Mouse (Mus musculus) frontal cortex, postnatal 10 days (tissue): ENCODE results near the gene B3gnt9.
"Not testable (repeated sequence)": the region's sequence is repeated elsewhere in the genome, so short reads cannot be mapped to it uniquely, and the experiment has no call there.

ENCODE experiments used
- DNase-seq, 2 experiments: peaks; one replicate each; pipeline ENCODE4 v3.0.0; 2022; ENCODE audit warnings: low spot score in 2 of 2, mixed read lengths in 1 of 2

Gene B3gnt9

DNA sequence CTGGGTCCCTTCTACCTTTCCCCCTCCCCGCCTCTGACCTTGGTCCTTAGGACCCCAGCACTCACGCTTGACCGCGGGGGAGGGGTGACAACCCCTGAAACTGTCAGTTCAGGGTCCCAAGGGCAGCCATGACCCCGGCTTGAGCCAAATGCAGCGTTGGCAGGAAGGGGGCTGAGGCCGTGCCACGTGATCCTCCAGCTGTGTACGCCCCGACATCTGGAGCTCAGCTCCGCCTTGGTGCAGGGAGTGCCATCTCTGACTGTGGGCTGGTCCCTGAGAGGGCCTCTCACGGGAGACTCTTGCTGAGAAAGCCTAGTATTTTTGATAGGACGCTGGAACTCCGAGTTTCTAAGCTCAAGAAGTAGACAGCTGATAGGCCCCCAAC lies at the start of gene B3gnt9:
TSS of gene B3gnt9 (minus strand) at position 188 of the 385 bp plus-strand sequence.
- peak in 1 of 2 experiments; percentile 44 for DNase-seq

DNA sequence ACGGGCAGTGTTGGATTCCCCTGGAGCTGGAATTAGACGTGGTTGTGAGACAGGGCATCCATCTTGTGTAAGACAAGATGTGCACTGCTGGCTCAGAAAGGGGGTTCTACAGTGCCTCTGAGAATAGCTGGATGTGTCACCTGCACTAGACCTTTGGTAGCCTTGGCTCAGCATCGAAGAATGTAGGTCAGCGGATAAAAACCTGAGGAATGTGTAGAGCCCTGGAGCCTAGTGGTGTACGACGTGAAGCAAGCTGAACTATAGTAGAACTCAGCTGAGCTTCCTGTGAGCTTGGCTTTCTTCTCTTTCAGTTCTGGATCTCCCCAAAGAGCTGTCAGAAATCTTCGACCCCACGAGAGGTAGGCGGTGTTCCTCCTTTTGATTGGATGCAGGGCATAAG lies 48.9 kb upstream of the B3gnt9 start:
- DNase-seq, result no peak

DNA sequence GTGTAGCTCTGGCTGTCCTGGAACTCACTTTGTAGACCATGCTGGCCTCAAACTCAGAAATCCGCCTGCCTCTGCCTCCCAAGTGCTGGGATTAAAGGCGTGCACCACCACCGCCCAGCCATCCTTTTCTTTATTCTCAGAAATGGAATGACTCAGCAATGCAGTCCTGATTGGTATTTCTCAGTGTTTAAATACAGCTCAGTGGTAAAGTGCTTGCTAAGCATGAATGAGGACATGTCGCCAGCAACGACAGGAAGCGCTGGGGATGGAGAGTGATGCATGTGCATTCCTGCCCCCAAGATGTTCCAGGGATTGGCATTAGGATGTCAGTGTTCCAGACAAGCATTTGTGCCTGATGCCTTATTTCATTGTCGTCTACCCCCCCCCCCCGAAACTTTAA lies 48.4 kb upstream of the B3gnt9 start:
- DNase-seq, result no peak

DNA sequence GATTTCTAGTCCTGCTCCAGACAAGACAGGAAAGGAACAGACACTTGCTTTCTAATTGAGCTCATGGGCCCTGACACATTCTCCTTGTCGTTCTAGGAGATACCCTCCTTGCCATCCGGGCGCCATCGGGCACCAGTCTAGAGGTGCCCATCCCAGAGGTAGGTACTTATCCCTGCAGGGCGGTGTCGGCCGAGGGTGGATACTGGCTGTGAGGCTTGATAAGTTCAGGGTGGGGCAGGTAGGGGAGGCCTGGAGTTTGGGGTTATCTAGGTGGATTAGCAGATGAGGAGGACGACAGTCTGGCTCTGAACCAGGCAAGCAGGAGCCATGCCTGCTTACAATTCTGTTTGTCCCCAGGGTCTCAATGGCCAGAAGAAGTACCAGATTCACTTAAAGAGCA lies 45.0 kb upstream of the B3gnt9 start:
- no peak for DNase-seq

DNA sequence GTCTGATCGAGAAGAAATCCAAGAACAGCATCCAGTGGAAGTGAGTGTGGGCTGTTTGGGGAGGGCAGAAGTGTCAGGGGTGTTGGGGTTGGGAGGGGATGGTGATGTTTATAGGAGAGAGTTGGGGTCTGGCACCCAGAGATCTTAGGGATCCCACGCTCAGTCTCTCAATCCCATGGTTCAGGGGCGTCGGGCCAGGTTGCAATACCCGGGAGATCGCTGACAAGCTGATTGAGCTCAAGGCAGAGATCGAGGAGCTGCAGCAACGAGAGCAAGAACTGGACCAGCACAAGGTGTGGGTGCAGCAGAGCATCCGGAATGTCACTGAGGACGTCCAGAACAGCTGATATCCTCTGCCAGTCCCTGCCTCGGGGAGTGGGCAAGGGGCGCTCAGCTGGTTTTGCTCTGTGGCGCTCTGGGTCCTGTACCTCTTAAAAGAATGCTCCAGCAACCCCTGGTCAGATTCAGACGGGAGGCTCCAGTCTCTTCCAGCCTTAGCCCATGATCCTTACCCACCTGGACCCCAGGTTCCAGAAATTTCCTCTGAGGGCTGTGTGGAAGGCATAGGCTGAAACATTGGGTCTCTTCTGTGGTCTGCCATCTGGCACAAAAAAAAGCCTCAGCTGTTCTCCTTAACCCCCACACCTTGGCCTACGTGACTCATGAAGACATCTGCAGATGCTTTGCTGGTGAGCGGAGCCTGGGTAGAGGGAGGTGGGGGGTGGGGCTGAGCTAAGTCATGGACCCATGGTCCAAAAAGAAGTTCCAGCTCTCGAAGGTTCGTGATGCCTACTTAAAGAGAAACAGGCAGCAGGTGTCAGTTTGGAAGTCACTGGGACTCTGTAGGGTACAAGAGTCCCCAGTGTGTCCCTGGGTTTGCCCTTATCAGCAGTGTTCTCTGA lies 43.6 kb upstream of the B3gnt9 start:
- no peak for DNase-seq

DNA sequence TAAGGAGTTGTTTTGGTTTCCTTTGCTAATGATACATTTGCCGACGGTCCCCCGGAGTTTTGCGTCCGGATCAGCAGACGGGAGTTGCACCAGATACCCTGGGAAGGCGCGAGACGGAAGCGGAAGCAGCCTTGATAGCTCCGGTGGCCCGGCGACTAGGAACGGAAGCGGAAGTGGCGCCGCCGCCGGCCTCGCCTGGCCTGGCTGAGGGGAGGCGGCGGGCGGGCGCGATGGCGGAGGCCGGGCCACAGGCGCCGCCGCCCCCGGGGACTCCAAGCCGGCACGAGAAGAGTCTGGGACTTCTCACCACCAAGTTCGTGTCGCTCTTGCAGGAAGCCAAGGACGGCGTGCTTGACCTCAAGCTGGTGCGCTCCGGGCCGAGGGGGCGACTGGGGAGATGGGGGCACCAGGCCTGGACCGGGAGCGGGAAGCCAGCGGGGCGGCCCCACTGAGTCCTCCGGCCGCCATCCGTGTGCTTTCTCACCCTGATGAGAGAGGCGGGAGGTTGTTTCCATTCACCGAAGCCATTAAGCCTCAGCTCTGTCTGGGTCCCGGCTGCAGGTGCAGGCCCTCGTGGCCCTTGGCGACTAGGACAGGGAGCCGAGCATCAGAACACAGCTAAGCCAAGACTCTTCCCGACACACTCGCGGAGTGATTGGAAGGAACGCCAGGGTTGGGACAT lies 42.7 kb upstream of the B3gnt9 start, which contains the start of gene E2f4:
TSS of gene E2f4 (plus strand) at position 153 of the 682 bp plus-strand sequence.
- DNase-seq, result peak; percentile 80 to 89

DNA sequence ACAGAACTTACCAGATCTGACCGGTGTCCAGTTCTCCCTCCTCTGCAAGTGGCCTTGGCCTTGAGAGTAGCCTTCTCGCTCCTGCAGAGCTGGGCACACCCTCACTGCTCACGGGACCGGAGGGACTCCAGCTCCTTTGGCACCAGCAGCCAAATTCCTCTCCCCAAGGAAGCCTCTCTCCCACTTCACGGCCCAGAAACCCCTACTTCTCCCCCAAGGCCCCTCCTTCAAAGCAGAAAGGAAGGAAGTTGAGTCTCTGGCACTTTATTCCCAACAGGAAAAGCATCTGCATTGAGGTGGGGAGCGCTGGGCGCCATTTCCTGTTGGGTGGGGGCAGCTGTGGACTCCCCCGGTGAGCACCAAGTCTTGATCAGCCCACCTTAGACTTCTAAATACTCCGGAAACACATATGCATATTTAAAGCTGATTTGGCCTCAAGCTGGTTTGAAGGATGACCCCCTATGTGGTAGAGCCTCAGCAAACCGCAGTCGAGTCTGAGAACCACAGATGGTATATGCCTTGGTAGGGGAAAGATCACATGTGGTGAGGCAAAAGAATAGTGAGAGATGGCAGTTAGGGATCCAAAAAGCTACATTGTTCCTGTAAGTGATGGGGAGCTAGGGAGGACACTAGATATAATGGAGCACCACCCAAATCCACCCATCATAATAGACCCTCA lies 41.1 kb upstream of the B3gnt9 start, which contains the start of gene Exoc3l:
TSS of gene Exoc3l (minus strand) at position 207 of the 679 bp plus-strand sequence.
- no peak for DNase-seq

DNA sequence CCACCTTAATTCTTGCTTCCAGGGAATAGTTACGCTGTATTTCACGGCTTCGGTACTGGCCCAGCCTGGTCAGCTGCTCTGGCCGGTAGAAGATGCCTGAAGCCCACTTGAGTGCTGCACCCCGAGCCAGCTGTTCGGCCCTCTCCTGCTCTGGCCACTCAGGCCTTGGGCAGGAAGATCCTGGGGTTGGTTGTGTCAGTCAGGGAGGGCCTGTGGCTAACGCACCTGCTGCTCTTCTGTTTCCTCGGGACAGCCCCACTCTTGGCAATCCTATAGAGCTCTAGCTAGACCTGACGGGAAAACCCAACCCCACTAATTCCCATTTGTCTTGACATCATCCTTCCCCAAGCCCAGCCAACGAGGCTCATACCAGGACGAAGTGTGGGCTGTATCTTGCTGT lies 40.3 kb upstream of the B3gnt9 start:
- no peak for DNase-seq

DNA sequence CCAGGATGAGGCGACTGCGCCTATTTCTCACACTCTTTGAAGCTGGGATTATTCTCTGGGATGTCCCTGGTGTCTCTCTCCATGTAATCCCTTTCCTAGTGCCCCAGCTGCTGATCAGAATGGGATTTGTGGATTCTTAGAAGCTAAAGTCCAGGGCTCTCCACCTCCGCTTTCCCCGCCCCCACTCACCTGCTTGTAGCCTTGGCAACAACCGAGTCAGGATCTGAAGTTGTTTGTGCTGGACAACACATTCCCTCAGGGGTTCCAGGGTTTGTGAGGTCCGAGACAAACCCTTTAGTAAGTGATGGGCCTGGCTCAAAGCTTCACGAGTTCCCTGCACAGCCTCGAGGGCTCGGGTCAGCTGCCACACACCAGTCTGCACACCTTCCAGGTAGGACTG lies 39.8 kb upstream of the B3gnt9 start:
- no peak for DNase-seq

DNA sequence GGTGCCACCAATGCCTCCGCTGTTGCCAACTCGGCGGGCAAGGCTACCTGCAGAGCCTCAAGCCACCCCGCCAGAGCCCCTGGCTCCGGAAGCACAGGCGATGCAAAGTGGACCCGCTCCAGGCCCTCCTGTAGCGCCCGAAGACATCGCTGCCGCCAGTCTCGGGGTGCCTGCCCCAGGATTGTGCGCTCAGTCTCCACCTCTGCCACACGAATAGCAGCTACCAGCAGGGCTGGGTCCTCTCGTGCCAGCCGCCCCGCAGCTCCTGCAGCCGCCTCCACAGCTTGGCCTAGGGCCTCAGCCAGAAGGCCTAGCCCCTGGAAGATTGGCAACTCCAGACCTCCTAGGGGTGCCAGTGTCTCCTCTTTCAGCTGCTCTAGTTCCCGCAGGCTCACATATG lies 38.5 kb upstream of the B3gnt9 start:
- no peak for DNase-seq

DNA sequence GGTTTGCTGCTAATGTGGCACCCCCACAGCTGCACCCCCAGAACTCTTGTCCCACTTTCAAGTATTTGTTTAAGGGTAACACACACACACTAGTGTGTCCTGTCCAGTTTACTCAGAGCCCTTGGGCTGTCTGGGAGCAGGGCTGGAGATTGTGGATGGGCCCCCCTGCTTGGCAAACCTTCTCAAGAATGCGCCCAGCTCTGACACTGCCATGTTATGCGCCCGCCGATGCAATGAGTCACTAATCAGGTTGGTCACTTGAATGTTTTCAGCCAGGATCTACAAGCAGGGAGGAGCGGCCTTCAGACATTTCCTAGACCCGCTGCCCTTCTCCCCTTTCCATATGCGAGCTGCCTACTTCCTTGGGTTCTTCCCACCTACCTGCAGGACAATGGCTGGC lies 37.5 kb upstream of the B3gnt9 start:
- DNase-seq, result no peak

DNA sequence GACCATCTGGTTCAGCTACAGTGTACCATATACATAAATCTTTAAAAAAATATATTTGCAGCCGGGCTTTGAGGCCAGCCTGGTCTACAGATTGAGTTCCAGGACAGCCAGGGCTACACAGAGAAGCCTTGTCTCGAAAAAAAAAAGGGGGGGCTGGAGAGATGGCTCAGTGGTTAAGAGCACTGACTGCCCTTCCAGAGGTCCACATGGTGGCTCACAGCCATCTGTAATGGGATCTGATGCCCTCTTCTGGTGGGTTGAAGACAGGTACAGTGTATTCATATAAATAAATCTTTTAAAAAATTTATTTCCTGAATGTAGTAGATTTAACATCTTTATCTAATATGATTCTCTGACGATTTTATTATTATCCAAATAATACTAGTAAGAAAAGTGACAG lies 36.8 kb upstream of the B3gnt9 start:
- DNase-seq, result not testable (repeated sequence)

DNA sequence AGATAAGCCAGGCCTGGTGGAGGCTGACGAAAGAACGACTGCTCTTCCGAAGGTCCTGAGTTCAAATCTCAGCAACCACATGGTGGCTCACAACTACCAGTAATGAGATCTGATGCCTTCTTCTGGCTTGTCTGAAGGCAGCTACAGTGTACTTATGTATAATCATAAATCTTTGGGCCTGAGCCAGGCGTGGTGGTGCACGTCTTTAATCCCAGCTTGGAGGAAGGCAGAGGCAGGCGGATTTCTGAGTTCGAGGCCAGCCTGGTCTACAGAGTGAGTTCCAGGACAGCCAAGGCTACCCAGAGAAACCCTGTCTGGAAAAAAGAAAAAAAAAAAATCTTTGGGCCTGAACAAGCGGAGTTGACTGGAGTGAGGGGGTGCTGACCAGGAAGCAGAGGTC lies 36.4 kb upstream of the B3gnt9 start:
- not testable (repeated sequence) for DNase-seq

DNA sequence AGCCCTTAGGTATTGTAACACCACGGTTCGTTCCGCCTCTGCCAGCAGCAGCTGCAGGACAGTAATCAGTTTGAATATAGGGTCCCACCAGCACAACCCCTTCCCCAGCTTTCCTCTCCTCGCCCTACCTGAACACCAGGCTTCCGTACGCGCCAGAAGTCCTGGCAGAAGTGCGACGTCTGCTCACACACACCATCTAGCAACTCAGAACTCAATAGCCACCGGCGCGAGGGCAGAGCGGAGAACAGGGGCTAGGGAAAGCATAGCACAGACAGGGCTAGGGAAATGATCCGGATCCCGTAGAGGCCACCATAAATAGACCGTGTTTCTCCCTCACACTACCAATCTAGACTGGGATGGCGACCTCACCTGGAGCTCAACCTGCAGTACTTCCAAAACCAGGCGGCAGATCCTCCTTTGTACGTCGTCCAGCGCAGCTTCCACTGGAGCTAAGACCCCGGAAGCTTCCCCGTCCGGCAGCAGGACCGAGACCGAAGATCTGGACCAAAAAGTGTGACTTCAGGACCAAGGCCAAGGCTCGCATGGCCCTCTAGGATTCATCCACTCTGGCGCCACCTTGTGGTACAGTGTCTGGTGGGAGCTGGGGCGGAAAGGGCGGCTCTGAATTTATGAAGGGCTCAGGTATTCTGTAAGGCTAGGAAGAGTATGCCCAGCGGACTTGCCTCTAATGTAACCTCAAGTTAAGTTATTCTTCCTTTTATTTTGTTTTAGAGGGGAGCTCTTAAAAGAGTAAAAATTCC lies 35.8 kb upstream of the B3gnt9 start:
- peak in 1 of 2 experiments; percentile 74 for DNase-seq

DNA sequence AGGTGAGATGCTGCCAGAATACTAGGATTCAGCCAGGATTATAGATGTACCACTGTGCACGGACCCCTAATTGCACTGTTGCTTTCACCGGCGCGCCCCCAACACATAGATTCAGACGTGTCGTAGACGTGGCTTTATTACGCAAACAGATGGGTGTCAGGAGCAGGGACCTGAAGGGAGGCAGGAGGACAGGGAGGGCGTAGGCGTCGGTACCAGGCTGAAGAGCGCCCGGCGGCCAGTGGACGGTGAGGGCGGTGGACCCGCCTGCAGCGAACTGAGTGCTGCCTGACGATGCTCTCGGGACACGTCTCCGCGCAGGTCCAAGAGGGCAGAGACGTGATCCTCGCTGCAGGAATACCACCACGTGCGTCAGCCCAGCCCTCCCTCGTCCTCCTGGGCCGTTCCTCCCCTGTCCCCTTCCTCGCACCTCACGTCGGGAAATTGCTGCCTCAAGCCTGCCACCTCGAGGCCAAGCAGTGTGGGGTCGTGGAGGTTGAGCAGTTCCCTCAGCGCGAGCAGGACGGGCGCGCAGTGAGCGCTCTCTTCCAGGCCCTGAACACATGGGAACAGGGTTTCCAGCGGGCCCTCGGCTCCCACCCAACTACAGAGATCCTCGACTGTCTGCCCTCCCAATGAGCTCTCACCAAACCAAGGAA lies 35.0 kb upstream of the B3gnt9 start, which contains the start of gene 4931428F04Rik:
TSS of gene 4931428F04Rik (minus strand) at position 60 of the 656 bp plus-strand sequence.
- DNase-seq, result peak in 1 of 2 experiments; percentile 56

DNA sequence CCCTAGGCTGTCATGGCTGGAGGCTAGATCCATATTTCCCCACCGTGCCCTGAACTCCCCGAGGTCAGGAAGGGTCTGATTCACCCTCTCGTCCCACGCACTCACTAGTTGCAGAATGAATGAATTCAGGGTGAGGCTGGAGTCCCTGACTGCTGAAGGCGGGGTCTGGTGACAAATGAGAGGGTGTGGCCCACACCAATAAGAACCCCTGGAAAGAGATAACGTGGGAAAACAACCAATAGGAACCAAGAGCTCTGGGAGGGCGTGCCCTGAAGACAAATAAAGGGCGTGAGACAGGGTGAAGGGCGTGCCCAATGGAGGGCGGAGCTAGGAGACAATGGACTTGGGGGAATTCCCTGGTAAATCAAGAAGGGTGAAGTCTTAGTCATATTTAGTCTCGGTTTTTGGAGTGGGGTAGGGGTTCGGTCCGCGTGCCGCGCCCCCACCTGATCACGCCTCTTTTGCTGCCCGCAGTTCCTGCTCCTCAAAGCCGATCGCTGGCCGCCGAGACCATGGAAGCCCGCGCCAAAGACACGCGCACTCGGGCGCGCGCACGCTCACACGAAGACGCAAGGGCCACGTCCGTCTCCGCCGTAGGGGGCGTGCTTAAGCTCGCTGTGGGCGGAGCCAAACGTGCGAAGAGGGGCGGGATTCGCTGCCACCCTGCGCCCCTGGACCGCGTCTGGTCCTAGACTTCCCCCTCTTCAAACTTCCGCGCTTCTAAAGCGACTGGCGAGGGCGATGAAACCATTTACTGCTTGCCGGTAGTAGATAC lies 34.2 kb upstream of the B3gnt9 start:
- peak; percentile 91 to 95 for DNase-seq

DNA sequence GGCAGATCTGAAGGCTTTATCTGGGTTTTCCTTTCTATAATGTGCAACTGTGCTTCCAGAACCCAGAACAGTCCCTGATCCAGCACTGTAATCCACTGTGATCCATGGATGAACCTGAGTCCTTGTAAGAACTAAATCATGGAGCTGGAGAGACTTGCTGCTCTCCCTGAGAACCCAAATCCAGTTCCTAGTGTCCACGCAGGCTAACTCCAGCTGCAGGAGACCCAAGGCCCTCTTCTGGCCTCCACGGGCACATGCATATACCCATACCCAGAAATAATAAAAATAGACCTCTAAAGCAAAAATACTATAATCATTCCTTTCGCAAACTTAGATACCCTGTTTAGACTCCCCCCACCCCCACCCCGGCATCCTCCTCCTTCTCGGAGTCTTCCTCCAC lies 33.3 kb upstream of the B3gnt9 start:
- DNase-seq, result no peak

DNA sequence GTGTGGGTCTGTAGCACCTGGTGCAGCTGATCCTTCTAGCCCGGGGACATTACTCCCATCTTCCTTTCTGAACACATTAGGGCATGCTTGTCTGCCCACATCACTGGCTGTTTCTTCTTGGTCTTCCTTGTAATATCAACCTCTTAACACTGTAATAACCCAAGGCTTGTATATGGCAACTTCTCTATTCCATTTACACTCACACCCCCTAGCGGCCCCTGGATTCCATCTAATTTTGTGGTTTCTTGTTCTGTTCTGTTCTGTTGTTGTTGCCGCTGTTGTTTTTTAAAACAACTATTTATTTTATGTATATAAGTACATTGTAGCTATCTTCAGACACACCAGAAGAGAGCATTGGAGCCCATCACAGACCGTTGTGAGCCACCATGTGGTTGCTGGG lies 32.0 kb upstream of the B3gnt9 start:
- DNase-seq, result no peak

DNA sequence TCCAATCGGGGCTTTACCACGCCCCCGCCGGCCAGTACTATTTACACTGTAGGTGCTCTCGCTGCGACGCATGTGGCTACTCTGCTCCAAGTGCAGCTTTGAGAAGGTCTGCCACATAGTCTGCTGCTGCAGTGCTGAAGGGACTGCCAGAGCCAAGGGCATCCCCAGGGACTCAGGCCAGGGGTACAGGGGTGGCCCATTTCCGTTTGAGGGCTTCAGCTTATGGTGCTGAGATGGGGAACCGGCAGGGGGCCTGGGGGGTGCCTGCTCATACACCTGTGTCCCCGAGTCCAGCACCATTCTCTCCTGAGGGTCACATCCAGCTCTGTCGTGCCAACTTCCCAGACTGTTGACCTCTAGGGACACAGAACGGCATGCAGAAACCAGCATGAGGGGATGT lies 30.6 kb upstream of the B3gnt9 start:
- no peak for DNase-seq

DNA sequence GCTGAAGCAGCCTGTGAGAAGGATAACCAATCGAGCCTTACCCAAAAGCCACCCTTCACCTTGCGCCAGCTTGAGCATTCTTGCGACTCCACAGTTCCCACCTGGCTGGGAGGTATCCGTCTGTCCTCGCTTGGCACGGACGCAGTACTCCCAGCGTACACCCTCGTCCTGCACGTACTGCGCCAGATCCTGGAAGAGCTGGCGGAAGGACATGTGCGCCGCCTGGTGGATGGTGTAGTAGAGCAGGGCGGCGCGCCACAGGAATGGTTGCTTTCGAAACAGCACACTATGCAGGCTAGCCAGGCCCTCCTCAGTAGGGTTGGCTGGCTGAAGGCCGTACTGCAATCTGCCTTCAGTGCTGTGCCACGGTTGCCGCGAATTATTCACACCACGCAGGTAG lies 28.1 kb upstream of the B3gnt9 start:
- DNase-seq, result no peak
